Mouse (Mus musculus) limb, embryonic 10.5 days (tissue): ENCODE data around the gene Aunip. TPM values are rescaled to one million over a fixed set of nuclear protein-coding genes. Genes with fewer than 3 reads are reported as not detected.

Experiments
- DNase-seq: peaks from one replicate; pipeline ENCODE4 v3.0.0-alpha.2; 2017; ENCODE audit warnings: low spot score
- H3K27ac ChIP-seq: fragments of 300-500 bp; sonication (generic); 2 replicates; pipeline ENCODE4 v1.5.1; 2016; ENCODE audit warnings: mild to moderate bottlenecking
- H3K27me3 ChIP-seq: fragments of 300-500 bp; sonication (generic); 2 replicates; pipeline ENCODE4 v1.6.1; 2016; ENCODE audit warnings: low read depth, mild to moderate bottlenecking; ENCODE audit not compliant: poor library complexity, severe bottlenecking
- H3K36me3 ChIP-seq: fragments of 300-500 bp; sonication (generic); 2 replicates; pipeline ENCODE4 v1.6.1; 2016; ENCODE audit warnings: mild to moderate bottlenecking, moderate library complexity
- H3K4me1 ChIP-seq: fragments of 300-500 bp; sonication (generic); 2 replicates; pipeline ENCODE4 v1.6.1; 2016
- H3K4me3 ChIP-seq: fragments of 300-500 bp; sonication (generic); 2 replicates; pipeline ENCODE4 v1.5.1; 2016; ENCODE audit warnings: mild to moderate bottlenecking, moderate library complexity
- H3K9me3 ChIP-seq: fragments of 300-500 bp; sonication (generic); replicated peaks from 2 replicates; pipeline ENCODE4 v1.6.1; 2016; ENCODE audit warnings: mild to moderate bottlenecking
- WGBS: fragments of 180-500 bp; shearing (Covaris S2); methylation state at CpG from one replicate; pipeline ENCODE4 v1.1.7; 2016; 5-methylcytosine and 5-hydroxymethylcytosine counted together
- microRNA-seq: library from miRNA; unstranded; fragments of <30 nt; microRNA quantifications from one replicate; pipeline ENCODE4, GENCODE M21; 2017
- polyA plus RNA-seq: library from polyadenylated mRNA; unstranded; fragments of >200 nt; fragmentation: Nextera tagmentation; extraction: Ambion mirVana; gene quantifications from 2 replicates; pipeline ENCODE4 v1.2.1, GENCODE M21; 2016

Gene Aunip
- polyA plus RNA-seq, 1 experiment from 2014 or later: 21.9 TPM

GRCm38 (mm10) chr4:134572449-134573300 is 61.9 kb downstream of the Aunip start:
- Histone ChIP-seq H3K27me3 (peaks cover 10% of the 10 kb centered on the region; the same call in 1 of the 2 replicates), H3K36me3 (no peaks in the 10 kb centered on the region; the same call in 1 of the 2 replicates), H3K4me1 (peaks cover 11% of the 10 kb centered on the region), H3K4me3 (no peak overlapping the region), H3K9me3 (no peaks in the 10 kb centered on the region), H3K27ac (no peak overlapping the region)
- no peak for DNase-seq
- 83% methylated on average over 24 of the region's 24 CpGs for WGBS

Small RNA genes lying within 50 kb of the gene (microRNA-seq; reads per million reads assigned to microRNA genes)
- gene Gm23634: 1.8 reads per million
- gene Mir6403: not detected

Other genes starting within 250 kb of the Aunip start
- gene Pdik1l, start 223.1 kb upstream of the Aunip start, polyA plus RNA-seq: 13.9 and 19.6 TPM in 2 replicates
- 0.30 and 0.95 TPM in 2 replicates for gene Trim63, start 195.9 kb upstream of the Aunip start, polyA plus RNA-seq
- not detected in 2 replicates for gene Slc30a2, start 167.8 kb upstream of the Aunip start, polyA plus RNA-seq
- 0.44 and 0.75 TPM in 2 replicates for gene Extl1, start 127.1 kb upstream of the Aunip start, polyA plus RNA-seq
- 8.1 and 8.6 TPM in 2 replicates for gene Pafah2, start 114.7 kb upstream of the Aunip start, polyA plus RNA-seq
- gene Stmn1, start 42.7 kb upstream of the Aunip start, polyA plus RNA-seq: 1,855 and 1,993 TPM in 2 replicates
- 1.2 TPM in 2 replicates for gene Paqr7, start 14.3 kb upstream of the Aunip start, polyA plus RNA-seq
- gene Mtfr1l, start 24.4 kb downstream of the Aunip start, polyA plus RNA-seq: 104 and 109 TPM in 2 replicates
- 10.9 and 13.4 TPM in 2 replicates for gene Selenon, start 41.2 kb downstream of the Aunip start, polyA plus RNA-seq
- gene Man1c1, start 193.3 kb downstream of the Aunip start, polyA plus RNA-seq: 1.6 and 2.0 TPM in 2 replicates